Mouse (Mus musculus): ENCODE data around the gene Ipo4.

DNA sequence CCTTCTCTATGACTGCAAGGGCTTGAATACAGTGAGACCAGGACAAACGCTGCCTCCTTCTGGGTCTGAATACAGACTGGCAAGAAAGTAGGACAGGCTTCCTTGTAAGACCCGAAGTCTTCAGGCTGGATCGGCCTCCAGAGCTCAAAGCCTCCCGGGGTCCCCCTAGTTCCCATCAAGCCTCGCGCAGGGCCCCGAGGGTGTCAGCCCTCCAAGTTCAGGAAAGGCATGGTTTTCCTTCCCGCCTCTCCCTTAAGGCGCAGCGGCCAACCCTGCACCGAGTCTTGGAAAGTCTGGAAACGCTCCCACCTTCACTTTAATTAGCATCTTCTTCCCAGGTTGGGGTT is 35.7 kb upstream of the Ipo4 start:
- no peak for TF ChIP-seq MAX (IDR thresholded peaks at IDR 0.05; ENCODE audit: low read length)
- TF ChIP-seq CTCF (IDR thresholded peaks at IDR 0.05 in 2 of 3, conservative IDR thresholded peaks at IDR 0.05 in 1 of 3; ENCODE audit: control insufficient read depth in 1 of 3, insufficient read depth in 1 of 3, low read depth in 2 of 3, low read length in 3 of 3, poor library complexity in 1 of 3, severe bottlenecking in 1 of 3): no peak
- TF ChIP-seq MYC (IDR thresholded peaks at IDR 0.05; ENCODE audit: low read depth, low read length): no peak; the same call in 1 of the 2 replicates
- TF ChIP-seq POLR2A (IDR thresholded peaks at IDR 0.05; ENCODE audit: control insufficient read depth in 1 of 2, insufficient read depth in 1 of 2, low read depth in 1 of 2, low read length in 2 of 2, poor library complexity in 1 of 2): no peak; a peak in 1 of 4 replicates
- TF ChIP-seq USF1 (IDR thresholded peaks at IDR 0.05; ENCODE audit: low read depth, low read length): no peak
- TF ChIP-seq ZC3H11A (IDR thresholded peaks at IDR 0.05; ENCODE audit: low read depth, low read length): no peak
- TF ChIP-seq HCFC1 (IDR thresholded peaks at IDR 0.05; ENCODE audit: low read depth, low read length): no peak
- no peak for TF ChIP-seq GATA1 (IDR thresholded peaks at IDR 0.05; ENCODE audit: low read depth, low read length)
- TF ChIP-seq RCOR1 (IDR thresholded peaks at IDR 0.05; ENCODE audit: low read depth, low read length): no peak
- 0 out of 2 replicates have a peak, but pooled peaks have one; percentile 23 for TF ChIP-seq ZMIZ1 (IDR thresholded peaks at IDR 0.05; ENCODE audit: low read depth, low read length)
- no peak for TF ChIP-seq EP300 (IDR thresholded peaks at IDR 0.05; ENCODE audit: low read depth in 1 of 2, low read length in 2 of 2)
- TF ChIP-seq USF2 (IDR thresholded peaks at IDR 0.05; ENCODE audit: borderline replicate concordance in 1 of 2, insufficient read depth in 1 of 2, low read depth in 1 of 2, low read length in 2 of 2): no peak
- 0 out of 2 replicates have a peak, but pooled peaks have one; percentile 13 for TF ChIP-seq SMC3 (IDR thresholded peaks at IDR 0.05; ENCODE audit: low read depth, low read length)
- TF ChIP-seq RAD21 (IDR thresholded peaks at IDR 0.05; ENCODE audit: low read depth, low read length): no peak
